Mouse (Mus musculus): ENCODE measurements around the gene Slc38a11. TPM values are rescaled to one million over a fixed set of nuclear protein-coding genes. Genes with fewer than 3 reads are reported as not detected.
A peak's percentile ranks its signal among the peaks of the same experiment; 100 is the strongest.

Slc38a11 gene
- polyA plus RNA-seq, 1 experiment from 2014 or later: not detected

DNA sequence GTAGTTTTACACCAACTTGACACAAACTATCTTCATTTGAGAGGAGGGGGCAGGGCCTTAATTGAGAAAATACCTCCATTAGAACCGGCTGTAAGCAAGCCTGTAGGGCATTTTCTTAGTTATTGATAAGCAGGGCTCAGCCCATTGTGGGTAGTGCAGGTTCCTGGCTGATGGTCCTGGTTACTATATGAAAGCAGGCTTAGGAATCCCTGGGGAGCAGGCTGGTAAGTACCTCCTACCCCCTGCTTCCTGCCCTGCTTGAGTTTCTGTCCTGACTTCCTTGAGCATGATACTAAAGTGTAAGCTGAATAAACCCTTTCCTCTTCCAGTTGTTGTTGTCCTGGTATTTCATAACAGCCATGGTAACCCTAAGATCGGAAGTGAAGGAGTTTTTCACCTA lies 89.9 kb downstream of the Slc38a11 start:
- H3K9me3 ChIP-seq (ENCODE audit: control insufficient read depth, low read length): no peaks in the 10 kb centered on the region
- H3K36me3 ChIP-seq (ENCODE audit: control insufficient read depth, insufficient read depth, low read length): no peaks in the 10 kb centered on the region
- WGBS: 68% methylated on average over 2 of the region's 2 CpGs

GRCm38 (mm10) chr2:65268731-65269130 lies 95.1 kb downstream of the Slc38a11 start:
- ATAC-seq (ENCODE audit: low read depth): no peak
- 90% methylated on average over 6 of the region's 6 CpGs for WGBS
- H3K4me1 ChIP-seq (replicated peaks; ENCODE audit: control insufficient read depth, insufficient read depth, low read length): no peaks in the 10 kb centered on the region

More for the DNA sequence above, 89.9 kb downstream of the Slc38a11 start:
- no peak overlapping the region for H3K9ac ChIP-seq (ENCODE audit: low read length)
- H3K4me2 ChIP-seq (ENCODE audit: low read depth, low read length): no peak overlapping the region
- no peak for ATAC-seq (ENCODE audit: low read depth)
- H3K27me3 ChIP-seq (ENCODE audit: control insufficient read depth, insufficient read depth, low read depth, low read length): no peaks in the 10 kb centered on the region
- H3K27ac ChIP-seq (ENCODE audit: low read length): no peak overlapping the region
- H3K4me1 ChIP-seq (replicated peaks; ENCODE audit: control insufficient read depth, insufficient read depth, low read length): peaks cover 1% of the 10 kb centered on the region
- no peak overlapping the region for H3K4me3 ChIP-seq (ENCODE audit: low read length)

DNA sequence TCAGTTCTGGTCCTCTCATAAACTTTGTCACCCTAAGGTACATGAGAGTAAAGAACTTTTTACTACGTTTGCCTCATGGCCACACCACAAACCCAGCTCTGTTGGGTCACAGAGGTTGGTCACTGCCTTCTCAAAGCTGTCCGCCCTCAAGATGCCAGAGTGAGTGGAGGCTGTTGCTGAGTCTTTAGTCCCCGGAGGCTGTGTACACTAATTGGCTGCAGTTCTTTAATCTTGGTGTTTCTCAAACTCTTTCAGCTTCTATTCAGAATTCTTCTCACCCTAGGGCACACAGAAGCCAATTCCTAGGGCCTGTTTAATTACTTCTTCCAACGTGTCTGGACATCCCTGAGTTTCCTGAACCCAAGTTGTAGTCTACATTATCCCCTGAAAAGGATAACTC lies 96.0 kb downstream of the Slc38a11 start:
- Histone ChIP-seq H3K27me3 (ENCODE audit: control insufficient read depth, insufficient read depth, low read depth, low read length) (no peaks in the 10 kb centered on the region), H3K27ac (ENCODE audit: low read length) (no peak overlapping the region), H3K9ac (ENCODE audit: low read length) (no peak overlapping the region), H3K4me2 (ENCODE audit: low read depth, low read length) (no peak overlapping the region), H3K4me3 (ENCODE audit: low read length) (no peak overlapping the region), H3K9me3 (ENCODE audit: control insufficient read depth, low read length) (no peaks in the 10 kb centered on the region), H3K36me3 (ENCODE audit: control insufficient read depth, insufficient read depth, low read length) (no peaks in the 10 kb centered on the region), H3K4me1 (replicated peaks; ENCODE audit: control insufficient read depth, insufficient read depth, low read length) (no peaks in the 10 kb centered on the region)
- ATAC-seq (ENCODE audit: low read depth): no peak
- WGBS: 39% methylated on average over 4 of the region's 4 CpGs

More at GRCm38 (mm10) chr2:65268731-65269130, 95.1 kb downstream of the Slc38a11 start:
- Histone ChIP-seq H3K4me3 (ENCODE audit: low read length) (no peak overlapping the region), H3K36me3 (ENCODE audit: control insufficient read depth, insufficient read depth, low read length) (no peaks in the 10 kb centered on the region), H3K4me2 (ENCODE audit: low read depth, low read length) (no peak overlapping the region), H3K27ac (ENCODE audit: low read length) (no peak overlapping the region), H3K27me3 (ENCODE audit: control insufficient read depth, insufficient read depth, low read depth, low read length) (no peaks in the 10 kb centered on the region), H3K9me3 (ENCODE audit: control insufficient read depth, low read length) (no peaks in the 10 kb centered on the region), H3K9ac (ENCODE audit: low read length) (no peak overlapping the region)

GRCm38 (mm10) chr2:65266576-65267299 lies 97.1 kb downstream of the Slc38a11 start:
- H3K4me1 ChIP-seq (replicated peaks; ENCODE audit: control insufficient read depth, insufficient read depth, low read length): no peaks in the 10 kb centered on the region
- H3K9me3 ChIP-seq (ENCODE audit: control insufficient read depth, low read length): no peaks in the 10 kb centered on the region
- ATAC-seq (ENCODE audit: low read depth): peak; percentile 78
- H3K36me3 ChIP-seq (ENCODE audit: control insufficient read depth, insufficient read depth, low read length): no peaks in the 10 kb centered on the region
- WGBS: 58% methylated on average over 5 of the region's 5 CpGs
- H3K27me3 ChIP-seq (ENCODE audit: control insufficient read depth, insufficient read depth, low read depth, low read length): no peaks in the 10 kb centered on the region
- H3K9ac ChIP-seq (ENCODE audit: low read length): no peak overlapping the region
- H3K4me2 ChIP-seq (ENCODE audit: low read depth, low read length): no peak overlapping the region
- no peak overlapping the region for H3K4me3 ChIP-seq (ENCODE audit: low read length)
- H3K27ac ChIP-seq (ENCODE audit: low read length): no peak overlapping the region

Small RNA genes lying within 50 kb of the gene (microRNA-seq; reads per million reads assigned to microRNA genes)
- gene Mir6337: not detected

Other genes starting within 250 kb of the Slc38a11 start
- 10.4 and 11.1 TPM in 2 replicates for gene Cobll1, start 124.6 kb downstream of the Slc38a11 start, polyA plus RNA-seq (2015; fragmentation: Nextera tagmentation; extraction: Ambion mirVana)
- 1.8 and 2.5 TPM in 2 replicates for gene Scn3a, start 203.6 kb upstream of the Slc38a11 start, polyA plus RNA-seq (2015; fragmentation: Nextera tagmentation; extraction: Ambion mirVana)

Data from lung, embryonic 16.5 days (tissue).